Mouse (Mus musculus) hindbrain, embryonic 10.5 days (tissue): ENCODE measurements around the gene Nlrp9c. TPM values are rescaled to one million over a fixed set of nuclear protein-coding genes. Genes with fewer than 3 reads are reported as not detected.
"Not testable (repeated sequence)": the region's sequence is repeated elsewhere in the genome, so short reads cannot be mapped to it uniquely, and the experiment has no call there.

ENCODE experiments used
- DNase-seq: peaks from one replicate; pipeline ENCODE4 v3.0.0-alpha.2; 2017; ENCODE audit warnings: low spot score
- H3K27ac ChIP-seq: fragments of 300-500 bp; sonication (generic); 2 replicates; pipeline ENCODE4 v1.5.1; 2016; ENCODE audit warnings: mild to moderate bottlenecking, moderate library complexity
- H3K27me3 ChIP-seq: fragments of 300-500 bp; sonication (generic); 2 replicates; pipeline ENCODE4 v1.6.1; 2016; ENCODE audit warnings: mild to moderate bottlenecking; ENCODE audit not compliant: poor library complexity, insufficient read depth, severe bottlenecking
- H3K36me3 ChIP-seq: fragments of 300-500 bp; sonication (generic); 2 replicates; pipeline ENCODE4 v1.6.1; 2016; ENCODE audit warnings: mild to moderate bottlenecking, moderate library complexity
- H3K4me1 ChIP-seq: fragments of 300-500 bp; sonication (generic); replicated peaks from 2 replicates; pipeline ENCODE4 v1.6.1; 2016; ENCODE audit warnings: mild to moderate bottlenecking
- H3K4me3 ChIP-seq: fragments of 300-500 bp; sonication (generic); 2 replicates; pipeline ENCODE4 v1.5.1; 2016; ENCODE audit warnings: mild to moderate bottlenecking, moderate library complexity
- H3K9me3 ChIP-seq: fragments of 300-500 bp; sonication (generic); 2 replicates; pipeline ENCODE4 v1.6.1; 2016; ENCODE audit warnings: mild to moderate bottlenecking, moderate library complexity
- WGBS: fragments of 180-500 bp; shearing (Covaris S2); methylation state at CpG from one replicate; pipeline ENCODE4 v1.1.7; 2016; 5-methylcytosine and 5-hydroxymethylcytosine counted together
- polyA plus RNA-seq: library from polyadenylated mRNA; unstranded; fragments of >200 nt; fragmentation: Nextera tagmentation; extraction: Ambion mirVana; gene quantifications from 2 replicates; pipeline ENCODE4 v1.2.1, GENCODE M21; 2016

Nlrp9c gene
- polyA plus RNA-seq, 1 experiment from 2014 or later: not detected

DNA sequence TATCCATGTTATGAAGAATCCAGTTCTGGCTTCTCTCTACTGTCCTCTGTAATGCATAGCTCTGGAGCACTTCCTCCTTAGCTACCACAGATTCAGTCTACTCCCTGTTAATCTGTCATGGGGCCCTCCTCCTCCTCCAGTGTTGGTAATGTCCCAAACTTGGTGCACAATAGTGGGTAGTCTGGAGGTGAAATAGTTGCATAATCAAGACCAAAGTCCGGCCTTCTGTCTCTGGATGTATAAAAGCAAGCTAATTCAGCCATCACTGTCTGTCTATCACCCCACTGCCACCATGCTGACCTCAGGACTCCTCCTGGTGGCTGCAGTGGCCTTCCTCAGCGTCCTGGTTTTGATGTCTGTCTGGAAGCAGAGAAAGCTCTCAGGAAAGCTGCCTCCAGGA is 96.6 kb downstream of the Nlrp9c start, which contains the start of gene Cyp2a4:
Gene Cyp2a4 (plus strand): TSS at position 244 of the 400 bp plus-strand sequence.
- H3K9me3 ChIP-seq: peaks cover 28% of the 10 kb centered on the region
- H3K4me1 ChIP-seq, H3K27ac ChIP-seq, H3K36me3 ChIP-seq, H3K4me3 ChIP-seq, H3K27me3 ChIP-seq, DNase-seq: not testable (repeated sequence)
- WGBS: 60% methylated on average over 2 of the region's 2 CpGs

DNA sequence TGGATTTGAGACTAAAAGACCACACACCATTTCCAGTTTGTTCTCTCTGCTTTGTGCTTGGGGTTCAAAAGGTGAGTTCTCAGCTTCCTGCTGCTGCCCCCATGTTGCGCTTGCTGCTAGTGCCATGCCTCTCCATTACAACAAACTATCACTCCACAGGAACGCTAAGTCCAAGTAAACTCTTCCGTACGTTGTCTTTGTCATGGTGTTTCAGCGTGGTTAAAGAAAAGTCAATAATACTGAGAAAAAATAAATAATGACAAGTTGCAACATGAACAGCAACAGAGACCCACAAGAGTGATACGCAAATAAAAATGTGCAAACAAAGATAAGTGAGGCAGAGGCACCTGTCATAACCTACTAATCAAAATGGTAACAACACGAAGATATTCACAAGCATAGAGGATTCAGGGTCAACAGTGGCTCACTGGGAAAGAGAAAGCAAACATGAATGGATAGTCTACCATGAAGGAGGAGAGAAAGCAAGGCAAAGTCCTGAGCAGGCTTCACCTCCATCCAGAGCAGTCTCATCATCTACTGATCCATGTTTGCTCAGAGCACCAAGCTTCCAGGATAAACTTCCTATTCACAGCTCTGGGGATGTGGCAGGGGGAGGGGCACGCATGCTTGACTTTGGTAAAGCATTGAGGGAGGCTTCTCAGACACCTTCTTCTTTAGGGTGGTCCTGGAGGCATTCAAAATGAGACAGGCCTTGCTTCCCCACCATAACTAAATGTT is 99.9 kb downstream of the Nlrp9c start:
- not testable (repeated sequence) for H3K4me1 ChIP-seq, H3K27me3 ChIP-seq, H3K4me3 ChIP-seq, H3K36me3 ChIP-seq, DNase-seq, H3K27ac ChIP-seq
- WGBS: 84% methylated on average over 8 of the region's 8 CpGs
- H3K9me3 ChIP-seq: peaks cover 21% of the 10 kb centered on the region

Other genes with a start within 250 kb of the Nlrp9c start
- gene Cyp2b9, start 230.3 kb downstream of the Nlrp9c start, polyA plus RNA-seq: not detected in 2 replicates
- not detected in 2 replicates for gene Vmn1r184, start 143.4 kb downstream of the Nlrp9c start, polyA plus RNA-seq
- not detected in 2 replicates for gene Cyp2a4, start 96.5 kb downstream of the Nlrp9c start, polyA plus RNA-seq
- not detected in 2 replicates for gene Nlrp4a, start 31.4 kb upstream of the Nlrp9c start, polyA plus RNA-seq
- gene Nlrp9a, start 131.3 kb upstream of the Nlrp9c start, polyA plus RNA-seq: not detected in 2 replicates
- gene Vmn1r185, start 214.8 kb upstream of the Nlrp9c start, polyA plus RNA-seq: not detected in 2 replicates